Mouse (Mus musculus) heart, embryonic 16.5 days (tissue): ENCODE results near the gene Slc13a4. TPM values are rescaled to one million over a fixed set of nuclear protein-coding genes. Genes with fewer than 3 reads are reported as not detected.
A peak's percentile ranks its signal among the peaks of the same experiment; 100 is the strongest.

Experiments used
- ATAC-seq: fragments of 200-750 bp; cut with Nextera tagmentation; replicated peaks from 2 replicates; pipeline ENCODE4 v1.8.0; 2017; ENCODE audit warnings: moderate number of reproducible peaks; ENCODE audit not compliant: insufficient read depth, low FRiP score; ENCODE audit errors: extremely low read depth
- H3K27ac ChIP-seq: fragments of 300-500 bp; sonication (generic); 2 replicates; pipeline ENCODE4 v1.5.1; 2014; ENCODE audit warnings: mild to moderate bottlenecking, low read length, control low read depth, moderate library complexity
- H3K27me3 ChIP-seq: fragments of 300-500 bp; sonication (generic); 2 replicates; pipeline ENCODE4 v1.6.1; 2014; ENCODE audit warnings: low read length, mixed read lengths; ENCODE audit not compliant: control insufficient read depth, insufficient read depth
- H3K36me3 ChIP-seq: fragments of 300-500 bp; sonication (generic); 2 replicates; pipeline ENCODE4 v1.6.1; 2014; ENCODE audit not compliant: control insufficient read depth, insufficient read depth
- H3K4me1 ChIP-seq: fragments of 300-500 bp; sonication (generic); 2 replicates; pipeline ENCODE4 v1.6.1; 2014; ENCODE audit warnings: low read length, mixed read lengths; ENCODE audit not compliant: control insufficient read depth, insufficient read depth
- H3K4me2 ChIP-seq: fragments of 300-500 bp; sonication (generic); 2 replicates; pipeline ENCODE4 v1.6.1; 2014; ENCODE audit warnings: low read depth, mild to moderate bottlenecking, control low read depth, low read length
- H3K4me3 ChIP-seq: fragments of 300-500 bp; sonication (generic); 2 replicates; pipeline ENCODE4 v1.5.1; 2014; ENCODE audit warnings: mild to moderate bottlenecking, control low read depth, low read length
- H3K9ac ChIP-seq: fragments of 300-500 bp; sonication (generic); 2 replicates; pipeline ENCODE4 v1.6.1; 2014; ENCODE audit warnings: low read length, control low read depth
- H3K9me3 ChIP-seq: fragments of 300-500 bp; sonication (generic); replicated peaks from 2 replicates; pipeline ENCODE4 v1.6.1; 2016; ENCODE audit warnings: low read length; ENCODE audit not compliant: control insufficient read depth
- WGBS: fragments of 180-500 bp; shearing (Covaris S2); extraction: QIAGEN DNeasy Blood & Tissue Kit; methylation state at CpG from one replicate; pipeline ENCODE4 v1.1.7; 2014; 5-methylcytosine and 5-hydroxymethylcytosine counted together
- polyA plus RNA-seq: library from polyadenylated mRNA; unstranded; fragments of >200 nt; fragmentation: Nextera tagmentation; extraction: Ambion mirVana; gene quantifications from 2 replicates; pipeline ENCODE4 v1.2.1, GENCODE M21; 2015

Slc13a4 gene
- polyA plus RNA-seq = 0.50 and 0.54 TPM in 2 replicates

DNA sequence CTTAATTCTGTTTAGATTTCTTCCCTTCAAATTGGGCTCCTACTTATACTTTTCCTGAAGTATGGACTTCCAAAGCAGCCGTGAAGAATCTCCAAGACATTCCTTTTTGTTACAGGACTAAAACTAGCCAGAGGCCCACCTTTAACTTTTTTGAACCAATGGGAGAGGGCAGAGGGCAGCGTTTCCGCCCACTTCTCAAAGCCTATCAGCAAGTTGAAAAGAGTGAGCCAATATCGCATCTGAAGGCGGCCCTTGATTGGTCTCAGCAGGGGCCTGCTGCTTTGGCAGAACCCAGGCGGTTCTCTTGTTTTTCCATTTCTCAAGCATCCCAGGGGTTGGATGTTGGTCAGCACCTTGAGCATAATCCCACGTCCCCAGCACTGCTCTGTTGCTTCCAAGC, at the start of gene Slc13a4:
Gene Slc13a4, minus strand, starts transcription at position 95 of the 400 bp plus-strand sequence.
- 47% methylated on average over 7 of the region's 7 CpGs for whole genome bisulfite sequencing
- Histone ChIP-seq H3K27me3 (no peaks in the 10 kb centered on the region), H3K4me2 (no peak within 1 kb of the TSS), H3K27ac (no peak within 1 kb of the TSS), H3K9ac (no peak within 1 kb of the TSS), H3K9me3 (no peaks in the 10 kb centered on the region), H3K4me1 (peaks cover 12% of the 10 kb centered on the region), H3K4me3 (no peak within 1 kb of the TSS), H3K36me3 (no peaks in the 10 kb centered on the region)
- ATAC-seq = no peak

DNA sequence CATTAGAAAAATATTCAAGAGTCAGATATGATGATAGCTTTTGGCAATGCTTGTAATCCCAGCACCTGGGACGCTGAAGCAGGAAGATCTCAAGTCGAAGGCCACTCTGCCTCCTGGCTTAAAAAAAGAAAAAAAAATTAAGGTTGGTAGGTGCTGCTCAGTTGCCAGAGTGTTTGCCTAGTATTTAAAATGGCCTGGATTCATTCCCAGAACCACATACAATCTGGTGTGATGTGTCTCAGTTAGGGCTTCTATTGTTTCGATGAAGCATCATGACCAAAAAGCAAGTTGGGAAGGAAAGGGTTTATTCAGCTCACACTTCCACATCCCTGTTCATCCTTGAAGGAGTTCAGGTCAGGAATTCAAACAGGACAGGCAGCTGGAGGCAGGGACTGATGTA, 47.4 kb upstream of the Slc13a4 start:
- no peak overlapping the region for H3K4me3 ChIP-seq
- no peak overlapping the region for H3K4me2 ChIP-seq
- H3K27ac ChIP-seq = no peak overlapping the region
- ATAC-seq = no peak
- no peak overlapping the region for H3K9ac ChIP-seq
- H3K27me3 ChIP-seq = no peaks in the 10 kb centered on the region
- WGBS = 89% methylated on average over 3 of the region's 3 CpGs
- no peaks in the 10 kb centered on the region for H3K36me3 ChIP-seq
- H3K9me3 ChIP-seq = peaks cover 4% of the 10 kb centered on the region; the same call in 1 of the 2 replicates
- H3K4me1 ChIP-seq = 0 out of 2 replicates have a peak, but pooled peaks cover 3% of the 10 kb centered on the region

- H3K27ac ChIP-seq = no peak overlapping the region
- no peaks in the 10 kb centered on the region for H3K27me3 ChIP-seq
- no peak overlapping the region for H3K4me3 ChIP-seq
- H3K4me1 ChIP-seq = 0 out of 2 replicates have a peak, but pooled peaks cover 5% of the 10 kb centered on the region
- peaks cover 4% of the 10 kb centered on the region; the same call in 1 of the 2 replicates for H3K9me3 ChIP-seq
- no peaks in the 10 kb centered on the region for H3K36me3 ChIP-seq
- 49% methylated on average over 6 of the region's 6 CpGs for WGBS
- no peak for ATAC-seq
- H3K4me2 ChIP-seq = no peak overlapping the region
- no peak overlapping the region for H3K9ac ChIP-seq
Measured at GRCm38 (mm10) chr6:35354622-35354998, 46.7 kb upstream of the Slc13a4 start.

GRCm38 (mm10) chr6:35353846-35354621, 46.1 kb upstream of the Slc13a4 start:
- no peak for ATAC-seq
- H3K4me3 ChIP-seq = no peak overlapping the region
- H3K9ac ChIP-seq = no peak overlapping the region
- WGBS = 26% methylated on average over 18 of the region's 18 CpGs
- no peaks in the 10 kb centered on the region for H3K36me3 ChIP-seq
- H3K27me3 ChIP-seq = no peaks in the 10 kb centered on the region
- H3K4me2 ChIP-seq = 0 out of 2 replicates have a peak overlapping the region, but pooled peaks have one; percentile 27
- H3K9me3 ChIP-seq = peaks cover 2% of the 10 kb centered on the region; the same call in 1 of the 2 replicates
- H3K27ac ChIP-seq = no peak overlapping the region
- H3K4me1 ChIP-seq = peaks cover 5% of the 10 kb centered on the region; the same call in 1 of the 2 replicates

DNA sequence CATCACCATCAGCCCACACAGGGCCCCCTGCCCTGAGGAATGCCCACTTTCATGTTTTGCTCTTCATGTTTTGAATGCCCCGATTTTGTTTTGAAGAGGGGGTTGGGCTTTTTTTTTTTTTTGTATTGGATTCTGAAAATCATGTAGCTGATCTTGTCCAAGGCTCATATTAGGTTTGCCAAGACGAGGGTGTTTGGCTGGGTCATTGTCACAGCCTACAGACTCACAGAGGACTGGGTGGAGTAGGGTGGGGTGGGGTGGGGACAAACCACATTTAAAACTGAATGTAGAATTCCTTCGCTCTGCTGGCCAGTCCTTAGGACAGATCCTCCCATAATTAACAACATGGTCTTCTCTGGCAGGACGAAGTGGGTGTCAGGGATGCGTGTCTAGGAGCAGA, 45.5 kb upstream of the Slc13a4 start:
- Histone ChIP-seq H3K4me1 (peaks cover 5% of the 10 kb centered on the region; the same call in 1 of the 2 replicates), H3K4me2 (no peak overlapping the region), H3K27ac (no peak overlapping the region), H3K4me3 (no peak overlapping the region), H3K27me3 (no peaks in the 10 kb centered on the region), H3K9ac (no peak overlapping the region), H3K36me3 (no peaks in the 10 kb centered on the region), H3K9me3 (no peaks in the 10 kb centered on the region)
- WGBS = 68% methylated on average over 5 of the region's 5 CpGs
- ATAC-seq = no peak

GRCm38 (mm10) chr6:35352867-35353266, 44.9 kb upstream of the Slc13a4 start:
- WGBS = 67% methylated on average over 8 of the region's 8 CpGs
- Histone ChIP-seq H3K27ac (no peak overlapping the region), H3K4me3 (no peak overlapping the region), H3K4me2 (no peak overlapping the region), H3K4me1 (peaks cover 5% of the 10 kb centered on the region; the same call in 1 of the 2 replicates), H3K36me3 (no peaks in the 10 kb centered on the region), H3K9ac (no peak overlapping the region), H3K27me3 (no peaks in the 10 kb centered on the region), H3K9me3 (no peaks in the 10 kb centered on the region)
- no peak for ATAC-seq

GRCm38 (mm10) chr6:35351826-35352225, 43.9 kb upstream of the Slc13a4 start:
- ATAC-seq = no peak
- Histone ChIP-seq H3K27me3 (no peaks in the 10 kb centered on the region), H3K4me1 (peaks cover 5% of the 10 kb centered on the region; the same call in 1 of the 2 replicates), H3K4me2 (no peak overlapping the region), H3K9ac (no peak overlapping the region), H3K36me3 (no peaks in the 10 kb centered on the region), H3K27ac (no peak overlapping the region), H3K4me3 (no peak overlapping the region), H3K9me3 (no peaks in the 10 kb centered on the region)
- WGBS = 91% methylated on average over 3 of the region's 3 CpGs

- Histone ChIP-seq H3K4me3 (no peak overlapping the region), H3K9ac (no peak overlapping the region), H3K4me2 (peak overlapping the region; percentile 25; the same call in 1 of the 2 replicates), H3K27me3 (no peaks in the 10 kb centered on the region), H3K4me1 (peaks cover 5% of the 10 kb centered on the region; the same call in 1 of the 2 replicates), H3K27ac (peak overlapping the region; percentile 46; the same call in 1 of the 2 replicates), H3K36me3 (no peaks in the 10 kb centered on the region), H3K9me3 (no peaks in the 10 kb centered on the region)
- no peak for ATAC-seq
- WGBS = 41% methylated on average over 7 of the region's 7 CpGs
Measured at GRCm38 (mm10) chr6:35349784-35350183, 41.9 kb upstream of the Slc13a4 start.

GRCm38 (mm10) chr6:35338640-35339039, 30.7 kb upstream of the Slc13a4 start:
- Histone ChIP-seq H3K4me3 (no peak overlapping the region), H3K27ac (no peak overlapping the region), H3K9me3 (no peaks in the 10 kb centered on the region; the same call in 1 of the 2 replicates), H3K36me3 (no peaks in the 10 kb centered on the region), H3K27me3 (no peaks in the 10 kb centered on the region), H3K4me2 (no peak overlapping the region), H3K4me1 (no peaks in the 10 kb centered on the region), H3K9ac (no peak overlapping the region)
- ATAC-seq = no peak
- WGBS = 33% methylated on average over 3 of the region's 3 CpGs
